Mouse (Mus musculus) midbrain, embryonic 15.5 days (tissue): ENCODE data around the gene Rassf2. TPM values are rescaled to one million over a fixed set of nuclear protein-coding genes. Genes with fewer than 3 reads are reported as not detected.

Experiments
- ATAC-seq: fragments of 200-750 bp; cut with Nextera tagmentation; replicated peaks from 2 replicates; pipeline ENCODE4 v1.8.0; 2017; ENCODE audit warnings: moderate TSS enrichment
- H3K27ac ChIP-seq: fragments of 300-500 bp; sonication (generic); 2 replicates; pipeline ENCODE4 v1.5.1; 2015; ENCODE audit warnings: mild to moderate bottlenecking, inconsistent platforms
- H3K27me3 ChIP-seq: fragments of 300-500 bp; sonication (generic); replicated peaks from 2 replicates; pipeline ENCODE4 v1.6.1; 2015; ENCODE audit warnings: inconsistent platforms
- H3K36me3 ChIP-seq: fragments of 300-500 bp; sonication (generic); replicated peaks from 2 replicates; pipeline ENCODE4 v1.6.1; 2015; ENCODE audit warnings: inconsistent platforms
- H3K4me1 ChIP-seq: fragments of 300-500 bp; sonication (generic); 2 replicates; pipeline ENCODE4 v1.6.1; 2015; ENCODE audit warnings: inconsistent platforms
- H3K4me2 ChIP-seq: fragments of 300-500 bp; sonication (generic); 2 replicates; pipeline ENCODE4 v1.6.1; 2015; ENCODE audit warnings: inconsistent platforms, mild to moderate bottlenecking, moderate library complexity
- H3K4me3 ChIP-seq: fragments of 300-500 bp; sonication (generic); 2 replicates; pipeline ENCODE4 v1.5.1; 2015; ENCODE audit warnings: mild to moderate bottlenecking, inconsistent platforms
- H3K9ac ChIP-seq: fragments of 300-500 bp; sonication (generic); 2 replicates; pipeline ENCODE4 v1.6.1; 2015; ENCODE audit warnings: mild to moderate bottlenecking, inconsistent platforms
- H3K9me3 ChIP-seq: fragments of 300-500 bp; sonication (generic); 2 replicates; pipeline ENCODE4 v1.6.1; 2016; ENCODE audit warnings: inconsistent platforms
- WGBS: fragments of 180-500 bp; shearing (Covaris S2); methylation state at CpG from one replicate; pipeline ENCODE4 v1.1.7; 2015; ENCODE audit warnings: mixed read lengths; 5-methylcytosine and 5-hydroxymethylcytosine counted together
- polyA plus RNA-seq: library from polyadenylated mRNA; unstranded; fragments of >200 nt; fragmentation: Nextera tagmentation; extraction: Ambion mirVana; gene quantifications from 2 replicates; pipeline ENCODE4 v1.2.1, GENCODE M21; 2015

Rassf2 gene
- polyA plus RNA-seq, 1 experiment from 2014 or later: 27.7 TPM

GRCm38 (mm10) chr2:132030418-132031363, 633 bp upstream of the Rassf2 start:
- peak overlapping the region; percentile 47 for H3K9ac ChIP-seq
- peak overlapping the region; percentile 81 for H3K27ac ChIP-seq
- H3K4me2 ChIP-seq: peak overlapping the region; percentile 92
- no peaks in the 10 kb centered on the region for H3K27me3 ChIP-seq
- no peaks in the 10 kb centered on the region for H3K9me3 ChIP-seq
- H3K36me3 ChIP-seq: no peaks in the 10 kb centered on the region
- H3K4me1 ChIP-seq: peaks cover 39% of the 10 kb centered on the region
- 6% methylated on average over 23 of the region's 23 CpGs for WGBS
- ATAC-seq: peak; percentile 49
- H3K4me3 ChIP-seq: peak overlapping the region; percentile 64

- no peaks in the 10 kb centered on the region for H3K9me3 ChIP-seq
- H3K4me1 ChIP-seq: peaks cover 39% of the 10 kb centered on the region
- no peaks in the 10 kb centered on the region for H3K36me3 ChIP-seq
- H3K4me2 ChIP-seq: peak overlapping the region; percentile 92
- H3K4me3 ChIP-seq: peak overlapping the region; percentile 64
- under 1% methylated on average over 36 of the region's 36 CpGs for WGBS
- ATAC-seq: peak; percentile 55
- peak overlapping the region; percentile 47 for H3K9ac ChIP-seq
- peak overlapping the region; percentile 81 for H3K27ac ChIP-seq
- H3K27me3 ChIP-seq: no peaks in the 10 kb centered on the region
These were observed 1.0 kb downstream of the Rassf2 start for GRCm38 (mm10) chr2:132028894-132029605.

- H3K4me3 ChIP-seq: peak overlapping the region; percentile 64
- H3K9me3 ChIP-seq: no peaks in the 10 kb centered on the region
- 0 out of 2 replicates have a peak overlapping the region, but pooled peaks have one; percentile 47 for H3K9ac ChIP-seq
- H3K4me2 ChIP-seq: peak overlapping the region; percentile 92
- no peaks in the 10 kb centered on the region for H3K27me3 ChIP-seq
- no peak for ATAC-seq
- H3K4me1 ChIP-seq: peaks cover 39% of the 10 kb centered on the region
- H3K36me3 ChIP-seq: no peaks in the 10 kb centered on the region
- 32% methylated on average over 5 of the region's 5 CpGs for WGBS
- peak overlapping the region; percentile 81; the same call in 1 of the 2 replicates for H3K27ac ChIP-seq
These were observed 2.0 kb downstream of the Rassf2 start for GRCm38 (mm10) chr2:132028107-132028506.

- H3K4me3 ChIP-seq: no peak overlapping the region
- no peak for ATAC-seq
- no peak overlapping the region for H3K9ac ChIP-seq
These were observed 2.7 kb downstream of the Rassf2 start for GRCm38 (mm10) chr2:132027366-132027765.

GRCm38 (mm10) chr2:132024028-132024427, 6.0 kb downstream of the Rassf2 start:
- H3K4me3 ChIP-seq: no peak overlapping the region
- WGBS: 95% methylated on average over 4 of the region's 4 CpGs
- H3K36me3 ChIP-seq: no peaks in the 10 kb centered on the region
- no peaks in the 10 kb centered on the region for H3K9me3 ChIP-seq
- no peak overlapping the region for H3K4me2 ChIP-seq
- no peaks in the 10 kb centered on the region for H3K27me3 ChIP-seq
- ATAC-seq: no peak
- no peak overlapping the region for H3K9ac ChIP-seq
- peaks cover 21% of the 10 kb centered on the region for H3K4me1 ChIP-seq
- H3K27ac ChIP-seq: no peak overlapping the region

More at GRCm38 (mm10) chr2:132027366-132027765, 2.7 kb downstream of the Rassf2 start:
- H3K36me3 ChIP-seq: no peaks in the 10 kb centered on the region
- 59% methylated on average over 5 of the region's 5 CpGs for WGBS
- H3K4me1 ChIP-seq: peaks cover 39% of the 10 kb centered on the region
- no peaks in the 10 kb centered on the region for H3K27me3 ChIP-seq
- no peaks in the 10 kb centered on the region for H3K9me3 ChIP-seq
- no peak overlapping the region for H3K27ac ChIP-seq
- peak overlapping the region; percentile 92 for H3K4me2 ChIP-seq

- 89% methylated on average over 8 of the region's 8 CpGs for WGBS
- ATAC-seq: no peak
- Histone ChIP-seq H3K36me3 (no peaks in the 10 kb centered on the region), H3K27me3 (no peaks in the 10 kb centered on the region), H3K4me3 (no peak overlapping the region), H3K4me2 (no peak overlapping the region), H3K4me1 (peaks cover 7% of the 10 kb centered on the region), H3K9me3 (no peaks in the 10 kb centered on the region), H3K9ac (no peak overlapping the region), H3K27ac (no peak overlapping the region)
These were observed 7.4 kb downstream of the Rassf2 start for GRCm38 (mm10) chr2:132022621-132023020.

- no peaks in the 10 kb centered on the region for H3K9me3 ChIP-seq
- ATAC-seq: no peak
- H3K4me3 ChIP-seq: no peak overlapping the region
- no peak overlapping the region for H3K27ac ChIP-seq
- no peak overlapping the region for H3K4me2 ChIP-seq
- H3K27me3 ChIP-seq: no peaks in the 10 kb centered on the region
- no peaks in the 10 kb centered on the region for H3K4me1 ChIP-seq
- 76% methylated on average over 4 of the region's 4 CpGs for WGBS
- H3K36me3 ChIP-seq: no peaks in the 10 kb centered on the region
- H3K9ac ChIP-seq: no peak overlapping the region
These were observed 8.4 kb downstream of the Rassf2 start for GRCm38 (mm10) chr2:132021616-132022015.

GRCm38 (mm10) chr2:132020991-132021541, 9.0 kb downstream of the Rassf2 start:
- H3K36me3 ChIP-seq: no peaks in the 10 kb centered on the region
- ATAC-seq: no peak
- H3K9ac ChIP-seq: no peak overlapping the region
- H3K27me3 ChIP-seq: no peaks in the 10 kb centered on the region
- H3K4me3 ChIP-seq: no peak overlapping the region
- no peak overlapping the region for H3K4me2 ChIP-seq
- H3K9me3 ChIP-seq: no peaks in the 10 kb centered on the region
- H3K27ac ChIP-seq: no peak overlapping the region
- H3K4me1 ChIP-seq: no peaks in the 10 kb centered on the region
- WGBS: 79% methylated on average over 5 of the region's 5 CpGs

- H3K4me3 ChIP-seq: no peak overlapping the region
- WGBS: 92% methylated on average over 7 of the region's 7 CpGs
- H3K9me3 ChIP-seq: no peaks in the 10 kb centered on the region
- no peaks in the 10 kb centered on the region for H3K27me3 ChIP-seq
- no peak overlapping the region for H3K9ac ChIP-seq
- H3K4me2 ChIP-seq: no peak overlapping the region
- H3K27ac ChIP-seq: no peak overlapping the region
- H3K36me3 ChIP-seq: no peaks in the 10 kb centered on the region
- no peak for ATAC-seq
- no peaks in the 10 kb centered on the region for H3K4me1 ChIP-seq
These were observed 9.6 kb downstream of the Rassf2 start for GRCm38 (mm10) chr2:132020420-132020819.

- no peak overlapping the region for H3K4me2 ChIP-seq
- 76% methylated on average over 3 of the region's 3 CpGs for WGBS
- no peaks in the 10 kb centered on the region for H3K36me3 ChIP-seq
- no peak for ATAC-seq
- no peaks in the 10 kb centered on the region for H3K27me3 ChIP-seq
- no peak overlapping the region for H3K27ac ChIP-seq
- no peaks in the 10 kb centered on the region for H3K9me3 ChIP-seq
- H3K4me1 ChIP-seq: no peaks in the 10 kb centered on the region
- no peak overlapping the region for H3K9ac ChIP-seq
- H3K4me3 ChIP-seq: no peak overlapping the region
These were observed 10.7 kb downstream of the Rassf2 start for GRCm38 (mm10) chr2:132019372-132019811.

GRCm38 (mm10) chr2:132018156-132018555, 11.9 kb downstream of the Rassf2 start:
- Histone ChIP-seq H3K4me3 (no peak overlapping the region), H3K9ac (no peak overlapping the region), H3K4me1 (no peaks in the 10 kb centered on the region), H3K27ac (no peak overlapping the region), H3K4me2 (no peak overlapping the region), H3K9me3 (no peaks in the 10 kb centered on the region), H3K36me3 (no peaks in the 10 kb centered on the region), H3K27me3 (no peaks in the 10 kb centered on the region)
- ATAC-seq: no peak
- 64% methylated on average over 4 of the region's 4 CpGs for WGBS

- no peak for ATAC-seq
- Histone ChIP-seq H3K9me3 (no peaks in the 10 kb centered on the region), H3K9ac (no peak overlapping the region), H3K27me3 (no peaks in the 10 kb centered on the region), H3K36me3 (no peaks in the 10 kb centered on the region), H3K4me2 (no peak overlapping the region), H3K27ac (no peak overlapping the region), H3K4me1 (no peaks in the 10 kb centered on the region), H3K4me3 (no peak overlapping the region)
- 68% methylated on average over 7 of the region's 7 CpGs for WGBS
These were observed 12.4 kb downstream of the Rassf2 start for GRCm38 (mm10) chr2:132017611-132018010.
